Mouse (Mus musculus): ENCODE results near the gene Apba1. TPM values are rescaled to one million over a fixed set of nuclear protein-coding genes. Genes with fewer than 3 reads are reported as not detected.

Gene Apba1
- polyA plus RNA-seq, 1 experiment from 2014 or later, result 1.3 TPM

DNA sequence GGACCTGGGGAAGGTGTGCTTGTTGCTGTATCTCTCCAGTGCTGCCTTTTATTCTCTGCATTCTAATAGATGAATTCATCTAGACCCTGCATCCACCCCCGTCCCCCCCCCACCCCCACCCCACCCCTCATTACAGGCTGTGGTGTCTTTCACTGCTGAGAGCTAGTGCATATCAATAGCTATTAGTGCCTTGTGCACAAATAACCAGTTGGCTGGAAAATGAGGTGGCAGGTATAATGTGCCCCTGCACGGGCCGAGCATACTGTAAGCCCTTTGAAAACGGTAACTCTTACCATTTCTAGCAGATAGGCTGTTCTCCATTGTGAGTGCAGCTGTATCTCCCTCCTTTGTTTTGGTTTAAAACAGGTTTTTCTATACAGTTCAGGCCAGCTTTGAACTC lies 146.2 kb downstream of the Apba1 start:
- no peaks in the 10 kb centered on the region for H3K36me3 ChIP-seq (ENCODE audit: insufficient read depth, low read length)
- ATAC-seq (replicated peaks; ENCODE audit: low FRiP score, low read depth), result no peak
- no peak for TF ChIP-seq CTCF (IDR thresholded peaks at IDR 0.05; ENCODE audit: low read depth)
- H3K27ac ChIP-seq, result no peak overlapping the region
- H3K4me2 ChIP-seq (ENCODE audit: low read length), result no peak overlapping the region
- H3K4me3 ChIP-seq (replicated peaks; ENCODE audit: low read depth, low read length), result no peak overlapping the region
- DNase-seq (ENCODE audit: low spot score), result no peak
- no peaks in the 10 kb centered on the region for H3K9me3 ChIP-seq (replicated peaks; ENCODE audit: low read length)
- H3K4me1 ChIP-seq (replicated peaks; ENCODE audit: insufficient read depth, low read length), result no peaks in the 10 kb centered on the region
- 63% methylated on average over 4 of the region's 4 CpGs for WGBS
- H3K9ac ChIP-seq (ENCODE audit: low read depth, low read length), result no peak overlapping the region
- no peaks in the 10 kb centered on the region for H3K27me3 ChIP-seq (ENCODE audit: insufficient read depth, low read length)

- Histone ChIP-seq H3K9me3 (replicated peaks; ENCODE audit: low read length) (no peaks in the 10 kb centered on the region), H3K27ac (no peak overlapping the region), H3K4me2 (ENCODE audit: low read length) (no peak overlapping the region), H3K4me1 (replicated peaks; ENCODE audit: insufficient read depth, low read length) (no peaks in the 10 kb centered on the region), H3K36me3 (ENCODE audit: insufficient read depth, low read length) (no peaks in the 10 kb centered on the region), H3K4me3 (replicated peaks; ENCODE audit: low read depth, low read length) (no peak overlapping the region), H3K9ac (ENCODE audit: low read depth, low read length) (no peak overlapping the region), H3K27me3 (ENCODE audit: insufficient read depth, low read length) (no peaks in the 10 kb centered on the region)
- TF ChIP-seq CTCF (IDR thresholded peaks at IDR 0.05; ENCODE audit: low read depth), result no peak
- WGBS, result 74% methylated on average over 5 of the region's 5 CpGs
- DNase-seq (ENCODE audit: low spot score), result no peak
- ATAC-seq (replicated peaks; ENCODE audit: low FRiP score, low read depth), result no peak
Measured at GRCm38 (mm10) chr19:23905772-23906171, 147.1 kb downstream of the Apba1 start.

DNA sequence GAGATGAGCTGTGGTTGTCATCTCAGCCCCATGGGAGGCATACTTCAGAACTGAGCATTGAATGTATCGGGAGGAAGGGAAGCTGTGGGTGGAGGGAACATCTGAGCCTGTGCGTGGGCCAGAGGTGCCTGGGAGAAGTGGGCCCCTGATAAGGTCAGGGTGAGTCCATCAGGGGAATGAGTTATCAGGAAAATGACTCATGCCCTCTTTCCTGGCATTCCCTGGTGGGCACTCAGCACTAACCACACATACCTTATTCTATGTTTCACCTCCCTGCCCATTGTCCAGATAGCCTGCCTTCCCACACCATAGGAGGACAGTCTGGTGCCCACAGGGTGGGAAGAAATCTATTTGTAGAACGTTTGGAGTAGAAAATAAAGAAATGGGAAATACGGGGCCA lies 151.7 kb downstream of the Apba1 start:
- Histone ChIP-seq H3K4me2 (ENCODE audit: low read length) (no peak overlapping the region), H3K4me3 (replicated peaks; ENCODE audit: low read depth, low read length) (no peak overlapping the region), H3K27ac (no peak overlapping the region), H3K36me3 (ENCODE audit: insufficient read depth, low read length) (no peaks in the 10 kb centered on the region), H3K4me1 (replicated peaks; ENCODE audit: insufficient read depth, low read length) (no peaks in the 10 kb centered on the region), H3K27me3 (ENCODE audit: insufficient read depth, low read length) (no peaks in the 10 kb centered on the region), H3K9ac (ENCODE audit: low read depth, low read length) (no peak overlapping the region), H3K9me3 (replicated peaks; ENCODE audit: low read length) (no peaks in the 10 kb centered on the region)
- no peak for TF ChIP-seq CTCF (IDR thresholded peaks at IDR 0.05; ENCODE audit: low read depth)
- DNase-seq (ENCODE audit: low spot score) (no peak), ATAC-seq (replicated peaks; ENCODE audit: low FRiP score, low read depth) (no peak)
- 65% methylated on average over 4 of the region's 4 CpGs for WGBS

DNA sequence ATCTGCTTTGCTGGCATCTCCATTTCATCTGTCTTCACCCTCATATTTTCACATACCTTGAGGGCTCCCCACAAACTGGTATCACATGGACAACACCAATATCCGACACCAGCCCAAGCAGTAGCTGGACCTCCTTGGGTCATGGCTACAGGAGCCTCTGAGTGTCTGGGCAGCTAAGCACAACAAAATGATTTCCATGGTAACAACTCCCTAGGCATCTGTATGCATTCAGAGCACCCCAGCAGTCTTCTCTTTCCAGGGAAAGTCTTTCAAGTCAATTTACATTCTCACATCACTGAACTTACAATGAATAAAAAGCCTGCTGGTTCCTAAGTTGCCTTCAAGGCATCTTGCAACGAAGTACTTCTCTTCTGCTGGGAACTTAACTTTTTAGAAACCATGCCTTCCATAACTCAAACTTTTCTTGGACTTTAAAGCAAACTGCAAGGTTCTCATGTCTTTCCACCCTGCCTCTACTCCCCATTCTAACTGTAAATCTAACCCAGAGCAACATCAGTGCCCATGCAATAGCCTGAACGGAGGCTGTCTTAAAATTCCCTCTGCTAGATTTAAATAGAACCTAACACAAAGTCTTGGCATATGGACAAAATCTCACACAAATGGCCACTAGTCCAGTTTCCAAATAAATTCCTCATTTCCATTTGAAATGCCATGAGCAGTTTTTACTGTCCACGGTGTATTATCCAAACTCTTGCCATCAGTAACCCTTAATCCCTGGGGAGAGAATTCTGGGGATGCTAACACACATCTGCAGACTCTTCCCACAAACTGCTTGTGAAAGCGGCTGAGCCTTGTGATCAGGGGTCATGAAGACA lies 160.9 kb downstream of the Apba1 start:
- no peak for TF ChIP-seq CTCF (IDR thresholded peaks at IDR 0.05; ENCODE audit: low read depth)
- Histone ChIP-seq H3K27ac (no peak overlapping the region), H3K4me2 (ENCODE audit: low read length) (no peak overlapping the region), H3K9me3 (replicated peaks; ENCODE audit: low read length) (no peaks in the 10 kb centered on the region), H3K9ac (ENCODE audit: low read depth, low read length) (no peak overlapping the region), H3K36me3 (ENCODE audit: insufficient read depth, low read length) (no peaks in the 10 kb centered on the region), H3K4me3 (replicated peaks; ENCODE audit: low read depth, low read length) (no peak overlapping the region), H3K27me3 (ENCODE audit: insufficient read depth, low read length) (no peaks in the 10 kb centered on the region), H3K4me1 (replicated peaks; ENCODE audit: insufficient read depth, low read length) (no peaks in the 10 kb centered on the region)
- no peak for ATAC-seq (replicated peaks; ENCODE audit: low FRiP score, low read depth)
- DNase-seq (ENCODE audit: low spot score), result no peak
- WGBS, result 67% methylated on average over 5 of the region's 5 CpGs

DNA sequence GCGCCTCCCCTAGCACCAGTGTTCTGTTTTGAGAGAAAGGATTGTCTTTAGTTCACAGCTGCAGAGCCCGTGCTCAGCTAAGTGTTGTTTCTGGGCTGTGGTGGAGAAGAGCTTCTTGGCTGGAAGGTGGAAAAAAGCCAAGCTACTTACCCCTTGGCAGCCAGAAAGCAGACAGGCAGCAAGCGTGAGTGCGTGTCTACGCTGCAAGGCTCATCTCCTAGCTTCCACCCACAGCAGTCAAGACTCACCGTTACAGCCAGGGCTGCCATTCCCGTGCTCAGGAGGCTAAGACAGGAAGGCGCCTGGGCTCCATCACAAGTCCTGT lies 161.5 kb downstream of the Apba1 start:
- no peak overlapping the region for H3K4me3 ChIP-seq (replicated peaks; ENCODE audit: low read depth, low read length)
- WGBS, result 80% methylated on average over 8 of the region's 8 CpGs
- H3K36me3 ChIP-seq (ENCODE audit: insufficient read depth, low read length), result no peaks in the 10 kb centered on the region
- H3K27me3 ChIP-seq (ENCODE audit: insufficient read depth, low read length), result no peaks in the 10 kb centered on the region
- TF ChIP-seq CTCF (IDR thresholded peaks at IDR 0.05; ENCODE audit: low read depth), result no peak
- no peaks in the 10 kb centered on the region for H3K9me3 ChIP-seq (replicated peaks; ENCODE audit: low read length)
- no peak overlapping the region for H3K27ac ChIP-seq
- DNase-seq (ENCODE audit: low spot score) (no peak), ATAC-seq (replicated peaks; ENCODE audit: low FRiP score, low read depth) (no peak)
- no peak overlapping the region for H3K9ac ChIP-seq (ENCODE audit: low read depth, low read length)
- no peaks in the 10 kb centered on the region for H3K4me1 ChIP-seq (replicated peaks; ENCODE audit: insufficient read depth, low read length)
- H3K4me2 ChIP-seq (ENCODE audit: low read length), result no peak overlapping the region

DNA sequence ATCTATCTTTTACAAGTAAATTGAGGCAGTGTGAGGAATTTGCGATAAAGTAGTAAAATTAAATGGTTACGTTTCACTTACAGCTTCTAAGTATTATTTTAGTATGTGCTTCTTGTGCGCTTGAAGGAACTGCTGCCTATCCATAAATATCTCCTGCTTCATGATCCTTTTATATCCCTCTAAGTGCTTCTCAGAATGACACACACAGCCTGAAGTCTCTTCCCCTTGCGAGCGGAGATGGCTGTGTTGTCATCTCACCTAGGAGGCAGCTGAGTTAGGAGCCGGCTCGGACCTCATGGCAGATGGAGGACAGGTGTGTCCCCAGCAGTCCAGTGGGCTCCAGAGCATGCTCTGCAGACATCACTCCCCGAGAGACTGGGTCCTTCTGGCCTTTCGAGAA lies 163.9 kb downstream of the Apba1 start:
- ATAC-seq (replicated peaks; ENCODE audit: low FRiP score, low read depth), result no peak
- 86% methylated on average over 9 of the region's 9 CpGs for WGBS

DNA sequence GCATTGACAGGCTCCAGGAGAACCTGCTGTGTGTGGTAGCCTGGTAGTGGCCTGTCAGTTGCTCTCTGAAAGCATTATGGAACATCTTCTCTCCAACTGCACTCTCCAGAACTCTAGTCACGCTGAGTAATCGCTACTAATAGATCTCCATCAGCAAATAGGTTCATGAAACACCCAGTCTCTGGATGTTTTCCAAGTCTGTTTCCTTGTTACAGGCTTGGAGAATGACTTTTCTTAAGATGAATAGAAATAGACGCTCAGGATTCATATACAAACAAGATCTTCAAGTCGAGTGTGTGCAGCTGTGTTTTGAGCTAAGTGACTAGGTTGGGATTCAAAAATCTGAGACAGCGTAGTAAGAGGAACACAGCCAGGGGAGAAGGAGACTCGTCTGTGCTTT lies 165.4 kb downstream of the Apba1 start:
- DNase-seq (ENCODE audit: low spot score), result no peak
- no peak overlapping the region for H3K4me2 ChIP-seq (ENCODE audit: low read length)
- H3K4me1 ChIP-seq (replicated peaks; ENCODE audit: insufficient read depth, low read length), result no peaks in the 10 kb centered on the region
- no peak overlapping the region for H3K4me3 ChIP-seq (replicated peaks; ENCODE audit: low read depth, low read length)
- H3K27me3 ChIP-seq (ENCODE audit: insufficient read depth, low read length), result no peaks in the 10 kb centered on the region
- no peaks in the 10 kb centered on the region for H3K9me3 ChIP-seq (replicated peaks; ENCODE audit: low read length)
- ATAC-seq (replicated peaks; ENCODE audit: low FRiP score, low read depth), result no peak
- H3K27ac ChIP-seq, result no peak overlapping the region
- H3K36me3 ChIP-seq (ENCODE audit: insufficient read depth, low read length), result no peaks in the 10 kb centered on the region
- WGBS, result 65% methylated on average over 6 of the region's 6 CpGs
- no peak overlapping the region for H3K9ac ChIP-seq (ENCODE audit: low read depth, low read length)
- no peak for TF ChIP-seq CTCF (IDR thresholded peaks at IDR 0.05; ENCODE audit: low read depth)

More for the DNA sequence above, 163.9 kb downstream of the Apba1 start:
- H3K36me3 ChIP-seq (ENCODE audit: insufficient read depth, low read length), result no peaks in the 10 kb centered on the region
- no peaks in the 10 kb centered on the region for H3K27me3 ChIP-seq (ENCODE audit: insufficient read depth, low read length)
- H3K4me2 ChIP-seq (ENCODE audit: low read length), result no peak overlapping the region
- H3K9ac ChIP-seq (ENCODE audit: low read depth, low read length), result no peak overlapping the region
- no peak overlapping the region for H3K27ac ChIP-seq
- no peak overlapping the region for H3K4me3 ChIP-seq (replicated peaks; ENCODE audit: low read depth, low read length)
- no peak for TF ChIP-seq CTCF (IDR thresholded peaks at IDR 0.05; ENCODE audit: low read depth)
- DNase-seq (ENCODE audit: low spot score), result no peak
- no peaks in the 10 kb centered on the region for H3K9me3 ChIP-seq (replicated peaks; ENCODE audit: low read length)
- no peaks in the 10 kb centered on the region for H3K4me1 ChIP-seq (replicated peaks; ENCODE audit: insufficient read depth, low read length)
